Mouse (Mus musculus): Measurements from ENCODE around the gene Ercc8. TPM values are rescaled to one million over a fixed set of nuclear protein-coding genes. Genes with fewer than 3 reads are reported as not detected.

Ercc8 gene
- polyA plus RNA-seq, 1 experiment from 2014 or later = 31.8 TPM

- H3K27ac ChIP-seq (replicated peaks) = no peak overlapping the region
- WGBS = 7% methylated on average over 8 of the region's 8 CpGs
- H3K9ac ChIP-seq (replicated peaks) = peak overlapping the region; percentile 58
- peaks cover 19% of the 10 kb centered on the region for H3K4me1 ChIP-seq
- H3K36me3 ChIP-seq = peaks cover 14% of the 10 kb centered on the region; the same call in 1 of the 2 replicates
- H3K4me2 ChIP-seq = peak overlapping the region; percentile 94
- peak overlapping the region; percentile 80 for H3K4me3 ChIP-seq (replicated peaks)
- H3K27me3 ChIP-seq (replicated peaks) = no peaks in the 10 kb centered on the region
- ATAC-seq (ENCODE audit: low FRiP score) = no peak
- no peaks in the 10 kb centered on the region for H3K9me3 ChIP-seq (replicated peaks)
Observed at GRCm38 (mm10) chr13:108159241-108159575, 677 bp downstream of the Ercc8 start.

GRCm38 (mm10) chr13:108159963-108160362, 1.4 kb downstream of the Ercc8 start:
- WGBS = 70% methylated on average over 7 of the region's 7 CpGs
- Histone ChIP-seq H3K27ac (replicated peaks) (no peak overlapping the region), H3K27me3 (replicated peaks) (no peaks in the 10 kb centered on the region), H3K4me2 (peak overlapping the region; percentile 94), H3K4me1 (peaks cover 19% of the 10 kb centered on the region), H3K9ac (replicated peaks) (no peak overlapping the region), H3K4me3 (replicated peaks) (0 out of 2 replicates have a peak overlapping the region, but pooled peaks have one; percentile 5), H3K36me3 (peaks cover 14% of the 10 kb centered on the region; the same call in 1 of the 2 replicates), H3K9me3 (replicated peaks) (no peaks in the 10 kb centered on the region)
- ATAC-seq (ENCODE audit: low FRiP score) = no peak

GRCm38 (mm10) chr13:108163912-108164311, 5.4 kb downstream of the Ercc8 start:
- H3K4me2 ChIP-seq = no peak overlapping the region
- WGBS = 95% methylated on average over 9 of the region's 9 CpGs

GRCm38 (mm10) chr13:108164621-108165020, 6.1 kb downstream of the Ercc8 start:
- Histone ChIP-seq H3K9ac (replicated peaks) (no peak overlapping the region), H3K27me3 (replicated peaks) (no peaks in the 10 kb centered on the region), H3K27ac (replicated peaks) (no peak overlapping the region), H3K4me3 (replicated peaks) (no peak overlapping the region), H3K9me3 (replicated peaks) (no peaks in the 10 kb centered on the region), H3K4me2 (no peak overlapping the region), H3K36me3 (peaks cover 14% of the 10 kb centered on the region; the same call in 1 of the 2 replicates), H3K4me1 (peaks cover 3% of the 10 kb centered on the region)
- ATAC-seq (ENCODE audit: low FRiP score) = no peak
- 94% methylated on average over 3 of the region's 3 CpGs for WGBS

More at GRCm38 (mm10) chr13:108163912-108164311, 5.4 kb downstream of the Ercc8 start:
- no peak for ATAC-seq (ENCODE audit: low FRiP score)
- Histone ChIP-seq H3K27ac (replicated peaks) (no peak overlapping the region), H3K4me3 (replicated peaks) (no peak overlapping the region), H3K36me3 (peaks cover 14% of the 10 kb centered on the region; the same call in 1 of the 2 replicates), H3K27me3 (replicated peaks) (no peaks in the 10 kb centered on the region), H3K9ac (replicated peaks) (no peak overlapping the region), H3K4me1 (peaks cover 10% of the 10 kb centered on the region), H3K9me3 (replicated peaks) (no peaks in the 10 kb centered on the region)

GRCm38 (mm10) chr13:108170002-108170401, 11.5 kb downstream of the Ercc8 start:
- H3K27me3 ChIP-seq (replicated peaks) = no peaks in the 10 kb centered on the region
- H3K27ac ChIP-seq (replicated peaks) = no peak overlapping the region
- H3K4me2 ChIP-seq = no peak overlapping the region
- H3K4me3 ChIP-seq (replicated peaks) = no peak overlapping the region
- H3K9me3 ChIP-seq (replicated peaks) = no peaks in the 10 kb centered on the region
- H3K9ac ChIP-seq (replicated peaks) = no peak overlapping the region
- H3K36me3 ChIP-seq = peaks cover 38% of the 10 kb centered on the region
- ATAC-seq (ENCODE audit: low FRiP score) = no peak
- 92% methylated on average over 1 of the region's 1 CpGs for WGBS
- no peaks in the 10 kb centered on the region for H3K4me1 ChIP-seq

GRCm38 (mm10) chr13:108170511-108170910, 12.0 kb downstream of the Ercc8 start:
- no peaks in the 10 kb centered on the region for H3K9me3 ChIP-seq (replicated peaks)
- no peaks in the 10 kb centered on the region for H3K27me3 ChIP-seq (replicated peaks)
- no peak overlapping the region for H3K27ac ChIP-seq (replicated peaks)
- no peak overlapping the region for H3K4me3 ChIP-seq (replicated peaks)
- H3K4me1 ChIP-seq = no peaks in the 10 kb centered on the region
- WGBS = 89% methylated on average over 8 of the region's 8 CpGs
- no peak for ATAC-seq (ENCODE audit: low FRiP score)
- H3K9ac ChIP-seq (replicated peaks) = no peak overlapping the region
- peaks cover 38% of the 10 kb centered on the region for H3K36me3 ChIP-seq
- no peak overlapping the region for H3K4me2 ChIP-seq

GRCm38 (mm10) chr13:108179618-108180017, 21.1 kb downstream of the Ercc8 start:
- Histone ChIP-seq H3K4me1 (no peaks in the 10 kb centered on the region), H3K9ac (replicated peaks) (no peak overlapping the region), H3K4me2 (no peak overlapping the region), H3K27me3 (replicated peaks) (no peaks in the 10 kb centered on the region), H3K36me3 (peaks cover 53% of the 10 kb centered on the region), H3K27ac (replicated peaks) (no peak overlapping the region), H3K9me3 (replicated peaks) (no peaks in the 10 kb centered on the region), H3K4me3 (replicated peaks) (no peak overlapping the region)
- ATAC-seq (ENCODE audit: low FRiP score) = no peak
- WGBS = 86% methylated on average over 8 of the region's 8 CpGs

- ATAC-seq (ENCODE audit: low FRiP score) = no peak
- no peak overlapping the region for H3K4me3 ChIP-seq (replicated peaks)
- WGBS = 88% methylated on average over 5 of the region's 5 CpGs
- peaks cover 57% of the 10 kb centered on the region for H3K36me3 ChIP-seq
- H3K27ac ChIP-seq (replicated peaks) = no peak overlapping the region
- H3K9me3 ChIP-seq (replicated peaks) = no peaks in the 10 kb centered on the region
- H3K27me3 ChIP-seq (replicated peaks) = no peaks in the 10 kb centered on the region
- no peaks in the 10 kb centered on the region for H3K4me1 ChIP-seq
- H3K4me2 ChIP-seq = no peak overlapping the region
- H3K9ac ChIP-seq (replicated peaks) = no peak overlapping the region
Observed at GRCm38 (mm10) chr13:108180821-108181220, 22.3 kb downstream of the Ercc8 start.

GRCm38 (mm10) chr13:108184743-108185255, 26.3 kb downstream of the Ercc8 start:
- ATAC-seq (ENCODE audit: low FRiP score) = no peak
- no peaks in the 10 kb centered on the region for H3K4me1 ChIP-seq

GRCm38 (mm10) chr13:108185530-108185929, 27.0 kb downstream of the Ercc8 start:
- no peak overlapping the region for H3K4me3 ChIP-seq (replicated peaks)
- WGBS = 95% methylated on average over 3 of the region's 3 CpGs
- H3K9me3 ChIP-seq (replicated peaks) = no peaks in the 10 kb centered on the region
- H3K9ac ChIP-seq (replicated peaks) = no peak overlapping the region
- no peak for ATAC-seq (ENCODE audit: low FRiP score)
- no peak overlapping the region for H3K27ac ChIP-seq (replicated peaks)
- H3K36me3 ChIP-seq = peaks cover 49% of the 10 kb centered on the region
- H3K4me2 ChIP-seq = no peak overlapping the region
- no peaks in the 10 kb centered on the region for H3K27me3 ChIP-seq (replicated peaks)
- no peaks in the 10 kb centered on the region for H3K4me1 ChIP-seq

More at GRCm38 (mm10) chr13:108184743-108185255, 26.3 kb downstream of the Ercc8 start:
- H3K27me3 ChIP-seq (replicated peaks) = no peaks in the 10 kb centered on the region
- H3K36me3 ChIP-seq = peaks cover 49% of the 10 kb centered on the region
- no peaks in the 10 kb centered on the region for H3K9me3 ChIP-seq (replicated peaks)
- H3K4me2 ChIP-seq = no peak overlapping the region
- H3K4me3 ChIP-seq (replicated peaks) = no peak overlapping the region
- no peak overlapping the region for H3K27ac ChIP-seq (replicated peaks)
- H3K9ac ChIP-seq (replicated peaks) = no peak overlapping the region

- Histone ChIP-seq H3K27me3 (replicated peaks) (no peaks in the 10 kb centered on the region), H3K9ac (replicated peaks) (no peak overlapping the region), H3K4me3 (replicated peaks) (no peak overlapping the region), H3K4me2 (no peak overlapping the region), H3K36me3 (peaks cover 27% of the 10 kb centered on the region), H3K27ac (replicated peaks) (no peak overlapping the region), H3K4me1 (no peaks in the 10 kb centered on the region), H3K9me3 (replicated peaks) (no peaks in the 10 kb centered on the region)
- 90% methylated on average over 4 of the region's 4 CpGs for WGBS
- ATAC-seq (ENCODE audit: low FRiP score) = no peak
Observed at GRCm38 (mm10) chr13:108187994-108188393, 29.5 kb downstream of the Ercc8 start.

- Histone ChIP-seq H3K9me3 (replicated peaks) (no peaks in the 10 kb centered on the region), H3K4me3 (replicated peaks) (no peak overlapping the region), H3K4me1 (no peaks in the 10 kb centered on the region), H3K36me3 (peaks cover 26% of the 10 kb centered on the region; the same call in 1 of the 2 replicates), H3K27me3 (replicated peaks) (no peaks in the 10 kb centered on the region), H3K9ac (replicated peaks) (no peak overlapping the region), H3K27ac (replicated peaks) (no peak overlapping the region), H3K4me2 (no peak overlapping the region)
- WGBS = 61% methylated on average over 11 of the region's 11 CpGs
- 0 out of 2 replicates have a peak, but pooled peaks have one; percentile 47 for ATAC-seq (ENCODE audit: low FRiP score)
Observed at GRCm38 (mm10) chr13:108191074-108191720, 32.7 kb downstream of the Ercc8 start.

All from neural tube, embryonic 15.5 days (tissue).